Mouse (Mus musculus): ENCODE results near the gene Stx6.

The Stx6 gene

GRCm38 (mm10) chr1:155158141-155158969 lies at the start of gene Stx6:
Stx6 (plus strand) TSS chr1:155158715.
- DNase-seq (ENCODE audit: low spot score in 2 of 2), result peak; percentile 95 to 98

DNA sequence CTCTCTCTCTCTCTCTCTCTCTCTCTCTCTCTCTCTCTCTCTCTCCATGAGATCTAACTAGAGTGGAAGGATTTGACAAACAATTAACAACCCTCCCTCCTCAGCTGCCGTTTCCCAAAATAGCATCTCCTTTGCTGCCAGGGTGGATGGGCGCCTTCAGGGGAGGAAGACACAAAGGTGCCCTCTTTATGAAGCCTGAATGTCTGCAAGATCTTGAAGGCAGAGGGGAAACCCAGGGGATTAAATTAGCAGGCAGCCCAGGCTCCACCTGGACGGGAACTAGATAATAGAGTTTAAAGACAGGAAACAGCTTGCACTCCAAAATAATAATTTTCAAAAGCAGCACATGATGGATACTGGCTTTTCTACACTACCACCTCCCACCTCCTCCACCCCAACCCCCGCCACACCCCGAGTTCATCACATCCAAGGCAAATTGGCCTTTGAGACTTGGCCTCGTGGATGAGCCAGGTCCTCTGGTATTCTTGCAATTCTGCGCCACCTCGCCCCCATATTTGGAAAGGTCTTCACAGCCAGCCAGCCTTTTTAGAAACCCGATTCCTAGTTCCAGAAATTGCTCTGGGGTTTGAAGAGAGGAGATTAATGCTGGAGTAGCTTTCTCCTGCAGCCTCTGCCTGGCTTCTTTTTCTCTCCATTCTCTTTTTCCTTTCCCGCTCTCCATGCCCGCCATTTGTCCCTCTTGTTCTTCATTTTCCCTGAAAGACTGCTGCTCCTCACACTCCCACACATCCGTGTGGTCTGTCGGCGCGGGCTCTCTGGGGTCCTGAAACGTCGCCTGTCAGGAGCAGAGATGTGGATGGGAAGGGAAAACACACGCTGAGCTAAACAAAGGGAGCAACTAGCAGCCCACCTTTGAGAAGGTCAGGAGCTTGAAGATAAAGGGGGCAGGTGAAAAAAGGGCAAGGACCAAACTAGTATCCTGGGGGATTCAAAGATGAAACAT lies 48.8 kb upstream of the Stx6 start:
- DNase-seq (ENCODE audit: low spot score in 2 of 2), result no peak

DNA sequence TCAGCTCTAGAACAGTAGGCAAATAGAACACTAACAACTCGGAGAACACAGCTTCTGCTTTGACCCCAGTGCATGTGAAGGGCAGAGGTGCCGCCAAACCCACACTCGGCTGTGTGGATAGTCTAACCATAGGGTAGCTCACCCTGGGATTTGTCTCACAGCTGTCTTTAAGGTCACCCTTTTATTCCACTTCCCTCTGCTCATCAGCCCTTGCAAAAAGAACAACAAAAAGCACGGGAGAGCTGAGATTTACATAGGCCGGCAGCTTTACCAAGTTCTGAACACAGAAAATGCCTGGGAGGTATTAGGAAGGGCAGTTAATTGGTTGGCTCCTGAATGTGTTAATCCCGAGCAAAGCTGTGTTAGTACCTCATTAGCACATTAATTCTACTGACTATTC lies 47.0 kb upstream of the Stx6 start:
- no peak for DNase-seq (ENCODE audit: low spot score in 2 of 2)

- no peak for DNase-seq (ENCODE audit: low spot score in 2 of 2)
These were observed 46.4 kb upstream of the Stx6 start for GRCm38 (mm10) chr1:155112118-155112517.

- DNase-seq (ENCODE audit: low spot score in 2 of 2), result no peak
These were observed 45.6 kb upstream of the Stx6 start for GRCm38 (mm10) chr1:155112875-155113274.

GRCm38 (mm10) chr1:155113946-155114345 lies 44.6 kb upstream of the Stx6 start:
- no peak for DNase-seq (ENCODE audit: low spot score in 2 of 2)

GRCm38 (mm10) chr1:155119719-155120118 lies 38.8 kb upstream of the Stx6 start:
- no peak for DNase-seq (ENCODE audit: low spot score in 2 of 2)

- DNase-seq (ENCODE audit: low spot score in 2 of 2), result no peak
These were observed 36.3 kb upstream of the Stx6 start for GRCm38 (mm10) chr1:155121977-155122939.

DNA sequence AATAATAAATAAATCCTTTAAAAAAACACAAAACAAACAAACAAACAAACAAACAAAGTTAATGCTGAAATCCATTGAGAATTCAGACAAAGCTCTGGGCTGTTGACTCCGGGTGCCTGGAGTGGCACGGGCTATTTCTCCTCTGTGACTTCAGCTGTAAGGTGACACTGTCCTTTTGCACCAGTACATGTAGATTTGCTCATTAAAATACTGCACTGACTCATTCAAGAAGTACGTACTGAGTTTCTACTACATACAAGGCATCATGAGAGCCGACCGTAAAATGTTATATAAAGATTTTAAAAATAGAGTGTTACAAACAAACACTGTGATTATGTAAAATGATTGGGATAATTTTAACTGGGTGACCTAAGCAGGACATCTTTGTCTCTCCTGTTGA lies 34.1 kb upstream of the Stx6 start:
- DNase-seq (ENCODE audit: low spot score in 2 of 2), result no peak

- DNase-seq (ENCODE audit: low spot score in 2 of 2), result no peak
These were observed 31.8 kb upstream of the Stx6 start for GRCm38 (mm10) chr1:155126716-155127115.

DNA sequence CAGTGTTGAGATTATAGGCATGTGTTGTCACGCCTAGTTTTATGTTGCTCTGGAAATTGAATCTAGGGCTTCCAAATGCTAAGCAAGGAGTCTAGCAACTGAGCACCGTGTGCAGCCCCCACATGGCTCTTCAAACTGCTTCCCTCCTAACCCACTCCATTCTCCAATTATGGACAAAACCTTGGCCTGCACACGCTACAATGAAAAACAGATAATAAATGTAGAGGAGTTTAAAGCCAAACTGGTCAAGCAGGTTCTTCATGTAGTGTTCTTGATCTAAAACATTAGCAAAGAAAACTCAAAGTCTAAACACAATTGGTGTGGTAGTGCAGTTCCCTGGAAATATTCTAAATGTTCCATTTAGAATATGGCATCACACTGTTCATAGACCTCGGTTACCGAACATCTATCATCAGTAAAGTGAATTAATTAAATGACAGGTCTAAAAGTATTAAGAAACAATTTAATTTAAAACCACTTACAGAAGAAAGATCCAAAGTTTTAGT lies 31.0 kb upstream of the Stx6 start:
- DNase-seq (ENCODE audit: low spot score in 2 of 2), result no peak

DNA sequence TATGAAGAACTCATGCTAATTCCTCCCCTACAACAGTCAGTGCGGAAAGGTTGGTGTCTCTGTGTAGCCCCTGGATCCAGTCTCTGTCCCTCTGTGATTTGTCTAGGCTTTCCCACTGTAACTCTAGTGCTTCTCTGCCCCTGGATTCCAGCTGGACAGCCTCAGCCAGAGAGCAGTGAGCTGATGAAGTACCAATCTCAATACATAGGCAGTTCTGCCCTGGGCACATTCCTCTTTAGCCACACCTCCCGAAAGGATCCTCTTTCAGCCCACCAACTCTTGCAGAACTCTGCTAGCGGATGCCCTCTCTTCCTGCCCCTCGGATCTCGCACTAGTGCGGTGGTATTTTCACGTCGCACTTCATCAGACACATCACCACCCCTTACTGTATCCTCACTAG lies 23.6 kb upstream of the Stx6 start:
- DNase-seq (ENCODE audit: low spot score in 2 of 2), result no peak

DNA sequence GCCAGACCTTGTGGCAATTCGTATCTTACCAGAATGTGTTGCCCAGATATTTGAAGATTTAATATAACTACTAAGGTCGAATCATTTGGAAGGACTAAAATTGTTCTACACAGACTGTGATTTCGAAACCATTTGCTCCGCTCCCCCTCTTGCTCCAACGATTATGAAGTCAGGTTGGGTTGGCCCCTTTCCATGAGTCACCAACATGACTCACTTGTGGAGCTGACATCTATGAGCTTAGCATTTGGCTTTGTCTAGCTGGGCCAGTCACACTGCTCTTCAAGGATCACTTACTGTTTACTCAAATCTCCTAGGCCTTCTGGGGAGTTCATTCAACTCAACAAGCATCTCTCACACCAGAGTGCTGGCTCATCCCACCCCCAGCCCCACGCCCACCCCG lies 19.7 kb upstream of the Stx6 start:
- no peak for DNase-seq (ENCODE audit: low spot score in 2 of 2)

DNA sequence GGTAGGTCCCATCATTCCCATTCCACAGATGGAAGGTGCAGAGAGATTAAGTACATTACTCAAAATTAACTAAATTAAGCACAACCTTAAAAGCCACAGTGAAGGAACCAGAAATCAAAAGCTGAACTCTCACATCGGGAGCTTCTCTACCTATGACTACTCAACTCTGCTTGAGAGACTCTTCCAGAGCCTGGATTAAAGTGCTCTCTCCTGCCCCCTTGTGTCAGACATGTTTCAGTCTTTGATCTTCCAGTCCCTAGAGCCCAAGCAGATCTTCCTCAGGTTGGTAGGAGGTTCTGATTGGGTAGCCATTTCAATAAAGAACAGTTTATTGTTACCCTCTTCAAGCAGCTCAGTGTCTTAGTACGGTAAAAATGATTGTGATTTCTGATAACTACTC lies 18.4 kb upstream of the Stx6 start:
- DNase-seq (ENCODE audit: low spot score in 2 of 2), result peak in 1 of 2 experiments; percentile 66

DNA sequence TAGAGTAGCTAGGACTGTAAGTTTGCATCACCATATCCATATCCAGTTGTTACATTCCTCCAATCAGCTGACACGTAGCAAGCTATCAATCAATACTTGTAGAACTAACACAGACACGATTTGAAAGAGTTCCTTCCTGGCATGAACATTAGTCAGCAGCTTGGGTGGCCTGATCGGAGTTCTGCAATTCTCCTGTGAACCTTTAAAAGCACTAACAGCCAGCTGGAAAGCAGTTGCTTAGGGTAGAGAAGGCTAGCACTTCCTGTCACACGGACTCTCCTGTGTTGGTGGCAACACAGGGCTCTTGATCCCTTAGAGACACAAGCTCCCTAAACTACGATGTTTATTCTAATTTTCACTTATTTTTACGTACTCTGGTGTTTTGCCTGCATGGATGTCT lies 12.9 kb upstream of the Stx6 start:
- no peak for DNase-seq (ENCODE audit: low spot score in 2 of 2)

- DNase-seq (ENCODE audit: low spot score in 2 of 2), result no peak
These were observed 11.9 kb upstream of the Stx6 start, which contains the start of gene Mr1 for GRCm38 (mm10) chr1:155146572-155146980. Mr1 (minus strand) TSS chr1:155146814.

DNA sequence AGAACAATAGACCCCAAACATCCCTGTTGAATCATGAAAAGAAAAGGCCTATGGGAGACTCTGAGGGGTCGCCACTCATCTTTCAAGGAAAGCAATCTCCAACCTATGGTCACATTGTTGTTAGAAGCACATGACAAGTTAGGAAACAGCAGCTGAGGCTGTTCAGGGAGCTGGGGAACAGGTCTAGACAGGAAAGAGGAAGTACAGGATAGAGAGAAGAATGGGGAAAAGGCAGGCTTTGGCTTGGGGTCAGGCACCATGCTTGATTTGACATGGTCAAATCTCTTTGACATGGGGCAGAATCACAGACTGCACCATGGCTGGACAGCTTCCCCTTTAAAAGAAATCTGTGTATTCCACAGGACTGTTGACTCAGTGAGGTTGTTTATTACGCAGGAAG lies 11.3 kb upstream of the Stx6 start:
- DNase-seq (ENCODE audit: low spot score in 2 of 2), result no peak

DNA sequence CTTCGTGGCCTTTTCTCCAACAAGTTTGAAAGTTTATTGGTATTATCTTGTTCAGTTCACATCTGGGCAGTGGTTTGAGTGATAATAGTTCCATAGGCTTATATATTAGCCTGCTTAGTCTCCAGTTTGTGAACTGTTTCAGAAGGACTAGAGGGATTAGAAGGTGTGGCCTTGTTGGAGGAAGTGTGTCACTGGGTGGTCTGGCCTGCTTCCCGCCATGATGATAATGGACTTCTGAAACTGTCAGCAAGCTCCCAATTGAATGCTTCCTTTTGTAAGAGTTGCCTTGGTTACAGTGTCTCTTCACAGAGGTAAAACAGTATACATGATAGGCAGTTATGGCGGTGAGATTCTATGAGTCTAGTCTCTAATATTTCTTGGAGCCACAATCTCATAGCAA lies 9.1 kb upstream of the Stx6 start:
- no peak for DNase-seq (ENCODE audit: low spot score in 2 of 2)

- DNase-seq (ENCODE audit: low spot score in 2 of 2), result no peak
These were observed 7.7 kb upstream of the Stx6 start for GRCm38 (mm10) chr1:155150821-155151220.

- no peak for DNase-seq (ENCODE audit: low spot score in 2 of 2)
These were observed 4.6 kb upstream of the Stx6 start for GRCm38 (mm10) chr1:155153906-155154305.

DNA sequence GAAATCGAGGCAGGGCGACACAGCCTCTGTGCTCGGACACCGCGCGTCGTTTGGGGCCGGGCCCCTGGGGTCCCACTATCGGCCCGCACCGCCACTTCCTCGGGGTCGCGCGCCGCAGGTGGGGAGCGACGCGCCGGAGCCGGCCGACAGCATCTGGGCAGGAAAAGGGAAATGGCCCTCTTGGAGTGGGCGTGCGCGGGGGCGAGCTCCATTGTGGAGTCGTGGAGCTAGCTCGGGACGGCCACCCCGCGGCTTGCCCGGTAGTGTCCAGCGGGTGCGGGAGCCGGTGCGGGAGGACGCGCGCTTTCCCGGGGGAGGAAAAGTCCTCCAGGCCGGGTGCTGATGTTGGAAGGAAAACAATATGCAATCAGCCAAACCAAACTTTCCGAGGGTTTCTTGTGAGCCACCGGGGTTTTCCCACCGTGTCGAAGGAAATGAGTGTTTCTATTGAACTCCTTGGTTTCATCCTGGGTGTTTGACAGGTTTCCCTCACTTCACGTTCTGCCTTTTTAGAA lies 512 bp downstream of the Stx6 start:
- peak in 1 of 2 experiments; percentile 30 for DNase-seq (ENCODE audit: low spot score in 2 of 2)
